Mouse (Mus musculus) testis, postnatal 14 days (tissue): ENCODE measurements around the gene Gins2.
A peak's percentile ranks its signal among the peaks of the same experiment; 100 is the strongest.

ENCODE experiments used
- DNase-seq: peaks from one replicate; pipeline ENCODE4 v3.0.0; 2021; ENCODE audit warnings: low spot score

Gins2 gene

DNA sequence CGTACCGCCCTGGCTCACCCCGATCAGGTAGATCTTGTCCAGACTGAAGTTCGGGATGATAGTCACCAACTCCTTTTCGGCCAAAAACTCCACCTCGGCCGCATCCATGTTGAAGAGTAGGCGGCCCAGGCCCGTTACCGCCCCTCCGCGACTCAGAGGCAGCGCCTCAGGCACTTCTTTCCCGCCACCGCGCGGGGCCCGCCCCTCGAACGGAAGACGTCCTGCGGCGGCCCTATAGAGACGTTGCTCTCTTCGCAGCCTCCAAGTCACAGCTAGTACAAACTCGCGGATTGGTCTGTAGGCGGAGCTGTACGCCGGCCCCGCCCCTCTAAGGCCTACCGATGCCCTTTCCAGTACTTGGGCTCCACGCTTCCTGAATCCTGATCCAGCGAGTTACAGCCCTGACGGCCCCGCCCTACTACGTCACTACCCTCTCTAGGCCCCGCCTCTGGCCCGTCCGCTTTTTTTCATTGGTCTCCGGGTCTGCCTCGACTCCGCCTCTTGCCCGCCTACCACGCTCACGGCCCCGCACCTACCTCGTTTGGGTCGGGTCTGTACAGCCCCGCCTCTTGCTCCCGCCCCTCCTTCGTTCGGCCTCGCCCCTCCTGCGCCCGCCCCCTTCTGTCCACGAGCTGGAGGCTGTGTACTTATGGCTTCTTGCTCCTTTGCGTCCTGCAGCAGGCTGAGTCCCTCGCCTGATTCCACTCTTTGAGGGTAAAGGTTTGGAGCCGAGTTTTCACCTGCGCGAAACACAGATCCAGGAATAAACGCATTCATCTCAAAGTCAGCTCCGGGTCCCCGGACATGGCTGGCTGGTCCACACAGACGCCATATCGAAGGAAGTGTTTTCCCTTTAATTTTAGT, at the start of gene Gins2:
TSS of gene Gins2 (minus strand) at position 397 of the 864 bp plus-strand sequence.
- peak; percentile 100 for DNase-seq

DNA sequence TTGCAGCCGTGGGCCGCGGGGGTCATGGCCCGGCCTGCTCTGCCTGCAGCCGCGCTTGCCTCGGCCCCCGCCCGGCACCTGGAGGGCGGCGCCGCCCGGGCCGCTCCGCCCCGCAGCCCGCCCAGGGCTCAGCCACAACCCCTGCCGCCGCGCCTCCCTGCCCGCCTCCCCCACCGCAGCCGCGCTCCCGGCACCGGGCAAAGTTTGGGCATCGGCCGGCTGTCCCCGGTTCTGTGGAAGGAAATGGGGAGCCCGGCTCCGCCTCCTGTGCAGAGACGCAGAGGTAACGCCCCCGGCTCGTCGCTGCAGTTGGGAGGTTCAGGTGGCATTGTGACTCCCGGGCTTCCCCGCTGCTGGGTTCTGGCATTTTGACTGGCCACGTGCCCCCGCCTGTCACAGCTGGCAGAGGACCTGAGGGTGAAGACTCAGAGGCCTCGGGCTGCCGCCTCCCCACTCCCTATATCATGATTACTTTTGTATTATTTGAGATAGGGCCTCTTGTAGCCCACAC, 45.3 kb upstream of the Gins2 start:
- no peak for DNase-seq

DNA sequence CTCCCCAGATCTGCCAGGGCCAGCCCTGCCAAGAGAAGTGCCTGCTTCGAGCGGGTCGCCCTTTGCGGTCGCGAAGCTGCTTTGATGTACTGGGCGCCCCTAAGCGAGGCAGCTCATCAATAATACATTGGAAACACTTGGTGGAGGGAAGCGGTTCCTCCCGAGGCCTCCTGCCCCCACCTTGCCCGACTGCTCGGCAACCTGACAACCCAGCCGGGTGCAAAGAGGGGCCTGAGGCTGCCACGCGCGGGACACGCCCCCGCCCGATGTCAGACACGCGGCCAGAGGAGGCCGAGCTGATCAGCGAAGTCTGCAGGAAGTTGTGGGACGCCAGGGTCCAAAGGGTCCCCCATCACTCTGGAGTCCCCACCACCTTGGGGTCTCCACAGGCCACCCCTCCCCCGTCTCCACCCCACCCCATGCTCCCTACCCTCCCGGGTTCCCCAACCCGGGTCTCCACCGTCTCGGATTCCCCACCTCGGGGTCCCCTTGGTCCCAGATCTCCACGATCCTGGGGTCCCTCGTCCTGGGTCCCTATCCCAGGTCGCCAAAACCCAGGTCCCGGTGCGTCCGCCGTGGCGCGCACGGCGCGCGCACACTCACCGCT, 44.7 kb upstream of the Gins2 start:
- peak; percentile 33 for DNase-seq

DNA sequence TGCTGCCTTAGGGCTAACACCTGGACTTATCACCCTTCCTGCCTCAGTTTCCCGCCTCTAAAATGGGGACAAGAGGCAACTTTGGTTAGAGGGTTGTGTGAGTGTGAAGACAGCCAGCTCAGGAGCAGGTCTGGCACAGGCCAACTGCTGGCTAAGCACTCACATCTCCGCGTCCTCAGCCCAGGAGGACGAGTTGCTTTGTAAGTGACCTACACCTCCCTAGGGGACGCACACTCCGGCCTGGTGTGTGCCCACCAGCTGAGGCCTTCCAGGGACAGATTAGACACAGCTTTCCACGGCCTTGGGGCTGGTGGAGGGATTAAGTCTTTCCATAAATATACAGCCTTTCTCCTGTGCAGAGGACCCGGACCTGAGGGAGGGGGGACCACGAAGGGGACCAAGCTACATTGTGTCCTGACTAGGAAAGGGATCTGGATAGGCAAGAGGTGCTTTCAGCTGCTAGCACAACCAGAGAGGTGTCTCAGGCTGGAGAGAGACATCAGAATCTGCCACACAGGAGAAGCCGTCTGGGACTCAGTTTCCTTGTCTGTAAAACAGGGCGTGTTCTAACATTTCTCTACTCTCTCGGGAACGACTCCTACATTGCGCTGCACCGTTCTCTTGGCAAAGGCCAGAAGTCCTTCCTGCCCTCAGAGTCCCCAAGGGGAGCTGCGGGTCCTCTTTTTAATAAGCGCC, 44.0 kb upstream of the Gins2 start:
- no peak for DNase-seq

DNA sequence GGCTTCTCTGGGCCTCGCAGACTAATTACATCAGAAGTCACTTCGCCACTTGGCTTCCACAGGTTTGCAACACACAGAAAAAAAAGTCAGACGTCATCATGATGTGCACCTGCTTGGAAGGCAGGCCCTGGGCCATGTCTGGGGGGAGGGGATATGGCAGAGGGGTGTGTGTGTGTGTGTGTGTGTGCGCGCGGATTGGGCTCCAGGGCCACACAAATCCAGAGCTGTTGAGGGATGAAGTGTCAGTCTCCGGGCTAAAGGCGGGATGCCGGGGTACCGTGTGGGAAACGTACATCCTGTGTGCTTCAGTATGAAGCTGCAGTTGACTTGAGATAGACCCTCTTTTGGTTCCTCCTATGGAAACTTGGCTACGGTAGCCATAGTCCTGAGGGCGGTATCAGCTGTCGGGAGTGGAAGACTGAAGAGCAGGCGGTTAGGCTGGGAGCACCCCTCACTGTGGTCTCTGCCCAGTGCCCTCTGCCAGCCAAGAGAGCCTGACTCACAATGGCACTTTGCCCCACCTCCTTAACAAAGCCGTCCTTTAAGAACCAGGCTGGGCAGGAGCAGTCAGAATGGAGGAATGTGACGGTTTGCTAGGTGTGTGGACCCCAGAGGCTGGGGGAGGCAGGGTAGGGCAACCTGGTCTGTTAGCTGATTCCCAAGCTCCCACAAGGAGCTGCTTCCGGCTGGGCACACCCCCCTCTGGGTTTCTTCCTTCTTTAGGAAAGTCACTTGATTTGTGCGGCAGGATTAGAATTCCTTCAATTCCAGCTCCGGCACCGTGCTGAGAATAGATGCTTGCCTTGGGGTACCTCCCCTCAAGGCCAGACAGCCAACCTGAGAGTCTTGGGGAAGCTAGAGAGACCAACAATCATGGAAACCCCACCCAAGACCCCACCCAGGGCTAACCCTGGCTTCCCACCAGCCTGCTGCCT, 42.6 kb upstream of the Gins2 start:
- DNase-seq: no peak

DNA sequence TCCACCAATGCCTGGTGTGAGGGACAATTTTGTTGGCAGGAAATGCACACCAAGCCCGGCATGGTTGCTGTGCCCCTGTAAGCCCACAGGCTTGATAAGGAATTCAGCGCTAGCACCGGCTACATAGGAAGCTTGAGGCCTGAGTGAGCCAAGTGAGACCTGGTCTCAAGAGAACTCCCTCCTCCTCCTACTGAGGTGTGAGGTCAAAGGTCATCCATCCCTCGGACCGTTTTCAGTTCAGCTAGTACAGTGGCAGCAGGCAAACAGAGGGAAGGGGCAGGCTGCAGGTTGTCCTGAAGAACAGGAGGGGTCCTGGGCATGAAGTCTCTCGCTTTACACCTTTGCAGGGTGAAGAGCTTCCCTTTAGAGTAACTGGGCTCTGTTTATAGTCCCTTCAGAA, 41.7 kb upstream of the Gins2 start:
- DNase-seq: no peak

DNA sequence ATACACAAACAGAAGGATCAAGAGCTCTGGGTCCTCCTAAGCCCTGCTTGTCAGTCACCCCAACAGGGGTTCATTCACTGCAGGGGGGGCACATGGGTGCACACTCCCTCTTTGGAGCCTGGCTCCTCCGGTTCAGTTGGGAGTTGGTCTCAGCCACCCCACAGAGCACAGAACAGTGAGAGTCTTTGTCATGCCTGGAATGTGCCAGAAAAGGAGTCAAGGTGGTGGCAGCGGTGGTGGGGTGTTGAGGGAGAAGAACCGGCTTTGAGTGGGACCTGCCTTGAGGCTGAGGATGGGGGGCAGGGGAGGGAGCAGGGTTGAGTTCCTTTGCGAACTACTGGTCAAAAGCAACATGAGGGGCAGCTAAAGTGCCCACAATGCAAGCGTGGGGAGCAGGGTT, 40.9 kb upstream of the Gins2 start:
- no peak for DNase-seq

DNA sequence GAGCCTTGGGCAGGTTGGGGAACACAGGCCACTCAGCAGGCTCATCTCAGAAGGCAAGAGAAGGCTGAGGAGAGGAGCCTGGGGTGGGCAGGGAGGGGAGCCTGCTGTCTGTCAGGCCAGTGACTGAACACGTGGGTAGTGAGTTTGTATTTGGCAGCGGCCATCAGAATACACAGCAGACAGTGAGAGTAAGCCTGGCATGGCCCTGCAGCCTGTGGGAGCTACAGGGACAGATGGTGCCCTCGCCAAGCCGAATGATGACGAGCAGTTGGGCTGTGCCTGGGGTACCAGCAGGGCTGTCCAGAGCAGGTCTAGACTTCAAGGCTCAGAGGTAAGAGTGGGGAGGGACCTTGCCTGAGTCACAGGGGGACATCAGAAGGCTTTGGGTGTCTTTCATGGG, 38.2 kb upstream of the Gins2 start:
- DNase-seq: no peak

DNA sequence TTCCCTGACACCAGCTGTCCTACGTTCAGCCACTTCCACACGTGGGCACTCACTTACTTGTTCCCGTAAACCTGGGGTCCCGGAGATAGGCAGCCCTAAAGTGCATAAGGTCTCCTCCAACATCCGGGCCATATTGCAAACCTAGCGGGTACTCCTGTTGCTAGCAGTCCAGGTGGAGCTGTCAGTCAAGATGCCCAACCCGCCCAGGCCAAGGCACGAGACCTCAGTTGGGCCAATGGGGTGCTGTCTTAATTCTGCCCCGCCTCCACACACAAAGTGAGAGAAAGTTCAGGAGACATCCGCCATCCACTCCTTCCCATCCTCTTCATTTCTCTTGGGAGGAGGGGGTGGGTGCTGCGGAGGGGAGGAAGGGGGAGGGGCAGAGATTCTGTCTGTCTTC, 37.4 kb upstream of the Gins2 start:
- DNase-seq: no peak

DNA sequence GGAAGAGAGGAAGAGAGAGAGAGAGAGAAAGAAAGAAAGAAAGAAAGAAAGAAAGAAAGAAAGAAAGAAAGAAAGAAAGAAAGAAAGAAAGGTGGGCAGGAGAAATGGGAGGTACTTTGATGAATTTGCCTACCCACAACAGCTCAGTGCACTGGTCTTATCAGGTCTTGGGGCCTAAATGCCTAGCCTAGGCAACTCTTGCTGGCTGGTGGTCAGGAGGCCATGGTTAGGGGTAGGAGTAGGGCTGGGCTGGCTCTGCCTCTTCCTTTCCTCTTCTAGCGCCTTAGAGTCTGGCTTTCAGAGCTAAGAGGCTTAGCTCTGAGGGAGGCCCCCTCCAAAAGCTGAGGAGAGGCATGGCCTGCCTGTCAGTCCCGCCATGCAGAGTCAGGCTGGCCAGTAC, 34.5 kb upstream of the Gins2 start:
- DNase-seq: no peak

DNA sequence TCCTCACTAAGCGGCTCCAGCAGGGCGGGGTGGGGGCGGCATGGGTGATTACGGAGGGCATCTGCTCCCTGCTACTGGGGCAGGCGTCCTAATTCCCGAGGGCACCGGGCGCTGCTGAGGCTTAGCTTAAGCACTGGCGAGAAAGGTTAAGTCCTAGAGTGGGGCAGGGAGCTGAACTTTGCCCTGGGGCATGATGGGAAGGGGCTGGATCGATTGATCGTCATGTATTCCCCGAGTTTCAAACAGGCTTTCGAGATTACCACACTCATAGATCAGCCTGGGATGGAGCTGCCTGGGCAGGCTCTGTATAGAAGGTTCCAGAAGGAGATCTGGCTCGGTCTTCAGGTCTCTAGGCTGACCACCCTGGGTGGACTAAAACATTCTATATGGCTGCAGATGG, 33.1 kb upstream of the Gins2 start:
- DNase-seq: no peak

DNA sequence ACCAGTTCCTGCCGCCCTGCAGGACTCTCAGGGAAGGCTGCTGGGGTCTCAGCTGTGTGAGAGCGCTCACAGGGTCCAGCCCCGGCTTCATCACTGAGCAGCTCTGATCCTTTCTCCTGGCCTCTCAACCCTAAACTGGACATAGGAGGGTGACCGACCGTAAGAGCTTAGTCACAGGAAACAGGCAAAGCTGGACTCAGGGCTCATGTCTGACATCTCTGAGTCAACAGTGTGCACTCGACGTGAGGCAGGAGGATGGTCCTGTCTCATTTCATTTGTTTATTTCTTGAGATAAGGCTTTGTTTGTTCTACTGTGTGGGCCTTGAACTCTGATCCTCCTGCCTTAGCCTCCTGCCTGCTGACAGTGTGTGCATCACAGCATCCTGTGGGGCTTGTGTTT, 31.3 kb upstream of the Gins2 start:
- no peak for DNase-seq

DNA sequence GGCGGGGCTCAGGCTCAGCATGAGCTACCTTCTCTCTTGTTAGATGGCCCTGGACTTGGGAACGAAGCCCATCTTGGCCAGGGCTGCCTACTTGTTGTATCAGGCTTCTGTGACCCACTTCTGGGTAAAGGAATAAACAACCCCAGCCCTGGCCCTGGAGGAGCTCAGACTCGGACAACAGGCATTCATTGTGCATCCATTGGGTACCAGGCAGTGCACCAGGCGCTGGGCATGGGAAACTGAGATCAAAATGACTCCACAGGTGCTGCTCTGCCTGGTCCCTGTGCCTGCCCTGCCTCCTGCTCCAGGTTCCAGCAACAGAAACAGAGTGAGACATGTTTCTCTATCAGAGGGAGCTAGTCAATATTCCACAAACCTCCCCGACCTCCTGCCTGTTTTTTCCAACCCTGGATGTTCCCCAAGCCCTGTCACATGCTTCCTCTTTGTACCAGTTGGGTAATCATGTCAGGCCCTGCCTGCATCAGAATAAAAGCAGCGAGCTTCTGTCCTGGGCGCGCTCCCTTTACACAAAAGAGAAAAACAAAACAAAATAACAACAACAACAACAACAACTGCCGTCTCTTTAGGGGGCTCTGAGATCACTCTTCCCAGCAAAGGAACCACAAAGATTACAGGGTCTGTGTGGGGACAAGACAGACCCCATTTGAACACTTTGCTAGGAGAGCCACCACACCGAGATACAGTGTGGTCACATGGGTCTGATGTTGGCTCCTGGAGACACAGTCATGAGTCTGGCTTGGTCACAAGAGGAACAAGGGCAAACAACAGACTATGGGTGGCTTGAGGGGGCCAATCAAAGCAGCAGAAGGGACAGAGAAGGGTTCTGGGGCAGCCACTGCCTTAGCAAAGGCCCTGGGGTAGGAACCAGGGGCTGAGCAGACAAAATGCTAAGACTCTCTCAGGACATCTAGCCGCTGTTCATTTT, 30.4 kb upstream of the Gins2 start:
- DNase-seq: no peak

DNA sequence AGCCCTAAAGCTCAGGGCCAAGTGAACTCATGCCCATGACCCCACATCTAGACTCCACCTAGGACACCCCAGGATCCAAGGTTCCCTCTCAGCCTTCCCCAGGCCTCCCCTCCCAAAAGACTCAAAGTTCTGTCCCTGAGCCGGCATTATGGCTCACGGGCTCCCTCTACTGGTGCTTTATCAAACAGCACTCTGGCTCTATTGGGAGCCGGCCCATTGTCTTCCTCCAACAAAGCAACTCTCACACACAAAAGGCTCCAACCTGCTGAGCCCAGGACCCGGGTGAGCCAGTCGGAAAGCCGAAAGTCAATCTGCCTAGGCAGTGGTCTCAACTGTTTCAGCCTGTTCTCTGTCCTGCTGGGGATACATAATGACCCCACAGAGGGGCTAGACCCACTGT, 29.0 kb upstream of the Gins2 start:
- DNase-seq: no peak

DNA sequence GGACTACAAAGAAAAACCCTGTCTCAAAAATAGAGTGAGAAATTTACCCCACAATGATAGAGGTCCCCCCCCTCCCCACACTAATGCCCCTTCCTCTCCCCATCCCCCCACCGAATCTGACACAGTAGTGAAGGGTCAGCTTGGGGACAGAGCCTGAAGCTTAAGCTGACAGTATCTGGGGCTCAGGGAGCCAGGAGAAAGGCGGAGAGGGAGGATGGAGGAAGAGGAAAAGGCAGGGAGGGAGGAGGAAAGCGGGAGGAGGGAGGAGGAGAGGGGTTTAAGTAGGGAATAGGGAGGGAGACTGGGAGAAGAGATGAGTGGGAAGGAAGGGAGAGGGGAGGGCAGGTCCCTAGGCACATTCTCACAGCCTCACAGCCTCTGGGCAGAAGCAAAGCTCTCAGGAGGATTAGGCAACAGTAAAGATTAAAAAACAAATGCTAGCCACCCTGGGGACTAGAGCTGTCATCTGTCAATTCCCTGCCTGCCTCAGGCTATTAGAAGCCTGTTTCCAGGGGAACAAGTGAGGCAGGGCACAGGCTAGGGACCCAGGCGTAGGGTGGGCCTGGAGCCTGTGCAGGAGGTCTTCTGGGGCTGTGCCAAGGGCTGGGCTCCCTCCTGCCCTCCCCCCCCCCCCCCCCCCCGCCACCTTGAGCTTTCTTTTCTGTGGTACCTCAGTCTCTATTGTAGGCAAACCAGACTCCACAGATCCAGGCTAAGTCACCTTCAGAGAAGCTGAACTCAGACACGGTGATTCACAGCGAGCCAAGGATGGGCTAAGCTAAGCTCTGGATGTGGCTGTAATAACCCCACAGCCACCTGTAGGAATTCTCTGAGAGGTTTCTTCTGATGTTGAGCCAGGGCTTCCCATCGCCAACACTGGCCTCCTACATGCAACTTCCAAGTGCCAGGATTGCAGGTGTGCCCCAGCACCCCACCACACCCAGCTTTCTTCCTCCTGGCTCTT, 27.8 kb upstream of the Gins2 start:
- DNase-seq: no peak

DNA sequence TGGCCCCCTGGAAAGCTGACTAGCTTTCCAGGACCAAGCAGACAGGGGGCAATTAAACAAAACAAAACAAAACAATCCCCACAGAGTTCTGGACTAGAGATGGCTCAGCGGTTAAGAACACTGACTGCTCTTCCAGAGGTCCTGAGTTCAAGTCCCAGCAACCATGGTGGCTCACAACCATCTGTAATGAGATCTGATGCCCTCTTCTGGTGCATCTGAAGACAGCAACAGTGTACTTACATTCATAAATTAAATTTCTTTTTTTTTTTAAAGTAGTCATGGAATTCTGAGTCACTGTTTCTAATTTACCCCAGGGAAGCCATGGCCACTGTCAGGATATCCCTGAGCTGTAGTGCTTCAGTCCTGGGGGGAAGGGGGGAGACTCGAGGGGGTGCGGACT, 25.4 kb upstream of the Gins2 start:
- no peak for DNase-seq

DNA sequence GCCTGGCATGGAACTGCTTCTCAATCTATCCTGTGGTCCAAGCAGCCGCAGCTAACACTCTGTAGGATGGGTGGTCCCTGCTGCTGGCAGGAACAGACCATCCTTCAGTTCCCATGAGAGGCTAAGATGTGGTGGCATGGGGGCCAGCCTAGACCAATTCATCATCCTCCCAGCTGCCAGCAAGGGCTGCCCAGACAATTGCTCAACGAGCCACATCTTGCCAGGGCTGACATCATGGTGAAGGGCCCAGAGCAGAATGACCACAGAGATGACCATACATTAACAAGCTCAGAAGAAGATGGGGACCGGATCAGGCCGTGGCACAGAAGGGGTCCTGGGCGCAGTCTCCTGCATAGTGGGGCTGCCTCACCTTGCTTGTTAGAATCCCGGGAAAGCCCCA, 21.7 kb upstream of the Gins2 start:
- DNase-seq: no peak

DNA sequence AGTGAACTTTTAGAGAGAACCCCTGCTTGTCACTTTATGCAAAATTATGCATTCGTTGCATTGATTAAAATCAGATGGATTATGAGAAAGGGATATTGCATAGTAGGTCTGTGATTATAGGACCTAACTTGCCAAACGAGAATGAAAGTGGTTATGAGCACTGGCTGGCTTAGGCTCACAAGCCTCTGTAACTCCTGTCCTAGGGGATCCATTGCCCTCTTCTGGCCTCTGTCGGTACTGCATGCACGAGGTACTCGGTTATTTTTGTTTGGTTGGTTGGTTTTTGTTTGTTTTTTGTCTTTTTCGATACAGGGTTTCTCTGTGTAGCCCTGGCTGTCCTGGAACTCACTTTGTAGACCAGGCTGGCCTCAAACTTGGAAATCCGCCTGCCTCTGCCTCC, 18.8 kb upstream of the Gins2 start:
- DNase-seq: peak; percentile 64

DNA sequence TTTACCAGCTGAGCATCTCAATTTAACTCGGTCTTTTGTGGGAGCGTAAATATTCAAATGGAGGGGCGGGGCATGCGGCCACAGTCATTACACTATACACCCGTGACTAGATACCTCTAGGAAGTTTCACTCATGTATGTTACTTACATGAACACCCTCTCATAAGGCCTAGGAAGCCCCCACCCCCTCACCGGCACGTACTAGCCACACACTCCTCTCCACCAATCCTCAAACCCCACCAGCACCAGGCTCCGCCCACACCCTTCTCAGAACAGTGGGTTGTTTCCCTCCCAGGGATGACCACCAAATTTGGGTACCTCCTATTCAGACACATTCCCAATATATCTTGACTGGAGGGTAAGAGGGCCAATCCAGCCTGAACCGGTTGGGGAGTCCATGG, 18.4 kb upstream of the Gins2 start:
- no peak for DNase-seq

DNA sequence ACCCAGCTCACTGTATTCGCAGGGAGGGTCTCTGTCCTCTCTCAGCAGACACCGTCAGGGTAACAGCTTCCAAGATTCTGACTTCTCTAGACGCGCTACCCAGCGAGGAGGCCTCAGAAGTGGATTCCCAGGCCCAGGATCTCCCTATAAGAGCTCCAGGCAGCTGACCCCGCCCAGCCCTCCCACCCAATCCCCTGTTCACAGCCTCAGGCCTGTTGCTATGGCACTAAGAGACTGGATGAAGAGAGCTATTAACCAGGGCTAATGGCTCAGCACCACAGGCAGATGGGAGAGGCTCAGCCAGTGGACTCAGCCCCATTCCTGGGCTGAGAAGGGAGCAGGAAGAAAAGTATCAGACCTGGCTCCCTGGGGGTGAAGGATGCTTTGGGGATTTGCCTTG, 13.6 kb upstream of the Gins2 start:
- DNase-seq: no peak
